Mouse (Mus musculus) forebrain, postnatal 0 days (tissue): ENCODE data around the gene Tcf20. TPM values are rescaled to one million over a fixed set of nuclear protein-coding genes. Genes with fewer than 3 reads are reported as not detected.

Source experiments
- ATAC-seq: fragments of 200-750 bp; cut with Nextera tagmentation; 2 replicates; pipeline ENCODE4 v1.8.0; 2017; ENCODE audit warnings: mild to moderate bottlenecking, moderate library complexity
- DNase-seq: peaks from one replicate; pipeline ENCODE4 v3.0.0-alpha.2; 2015
- H3K27ac ChIP-seq: fragments of 300-500 bp; sonication (generic); 2 replicates; pipeline ENCODE4 v1.5.1; 2014; ENCODE audit warnings: low read depth, mild to moderate bottlenecking, antibody characterized with exemption, low read length, moderate library complexity, mixed read lengths
- H3K27me3 ChIP-seq: fragments of 300-500 bp; sonication (generic); 2 replicates; pipeline ENCODE4 v1.6.1; 2014; ENCODE audit warnings: mild to moderate bottlenecking, low read length, mixed read lengths; ENCODE audit not compliant: insufficient read depth
- H3K36me3 ChIP-seq: fragments of 300-500 bp; sonication (generic); 2 replicates; pipeline ENCODE4 v1.6.1; 2014; ENCODE audit warnings: mild to moderate bottlenecking, moderate library complexity; ENCODE audit not compliant: insufficient read depth
- H3K4me1 ChIP-seq: fragments of 300-500 bp; sonication (generic); 2 replicates; pipeline ENCODE4 v1.6.1; 2014; ENCODE audit warnings: antibody characterized with exemption; ENCODE audit not compliant: insufficient read depth
- H3K4me2 ChIP-seq: fragments of 300-500 bp; sonication (generic); 2 replicates; pipeline ENCODE4 v1.6.1; 2014; ENCODE audit warnings: low read depth, mild to moderate bottlenecking, moderate library complexity
- H3K4me3 ChIP-seq: fragments of 300-500 bp; sonication (generic); 2 replicates; pipeline ENCODE4 v1.5.1; 2014; ENCODE audit warnings: low read depth, low read length, mixed read lengths
- H3K9ac ChIP-seq: fragments of 300-500 bp; sonication (generic); 2 replicates; pipeline ENCODE4 v1.6.1; 2014; ENCODE audit warnings: mild to moderate bottlenecking
- H3K9me3 ChIP-seq: fragments of 300-500 bp; sonication (generic); 2 replicates; pipeline ENCODE4 v1.6.1; 2016; ENCODE audit warnings: low read length
- CTCF ChIP-seq: sonication (generic); IDR thresholded peaks from 2 replicates; pipeline ENCODE4 v1.5.1; 2016; ENCODE audit warnings: antibody characterized with exemption, control low read depth, low read depth
- WGBS: fragments of 180-500 bp; shearing (Covaris S2); extraction: QIAGEN DNeasy Blood & Tissue Kit; methylation state at CpG from one replicate; pipeline ENCODE4 v1.1.7; 2014; 5-methylcytosine and 5-hydroxymethylcytosine counted together
- polyA plus RNA-seq: library from polyadenylated mRNA; unstranded; fragments of >200 nt; fragmentation: Nextera tagmentation; extraction: Ambion mirVana; gene quantifications from 2 replicates; pipeline ENCODE4 v1.2.1, GENCODE M21; 2015
- total RNA-seq: library from RNA; depleted of rRNA; stranded (reverse); fragments of >200 nt; gene quantifications from 2 replicates; pipeline ENCODE4 v1.2.3, GENCODE M21; 2014

Tcf20 gene
- total and polyA plus RNA-seq, 2 experiments from 2014 or later: 12.2 to 150 TPM

GRCm38 (mm10) chr15:82953096-82953495 lies 34.6 kb downstream of the Tcf20 start:
- peaks cover 11% of the 10 kb centered on the region; the same call in 1 of the 2 replicates for H3K4me1 ChIP-seq
- H3K9me3 ChIP-seq: no peaks in the 10 kb centered on the region
- no peak overlapping the region for H3K27ac ChIP-seq
- no peak overlapping the region for H3K9ac ChIP-seq
- DNase-seq: no peak
- TF ChIP-seq CTCF: no peak
- WGBS: 15% methylated on average over 4 of the region's 4 CpGs
- H3K36me3 ChIP-seq: peaks cover 8% of the 10 kb centered on the region; the same call in 1 of the 2 replicates
- no peak overlapping the region for H3K4me2 ChIP-seq
- H3K27me3 ChIP-seq: no peaks in the 10 kb centered on the region
- no peak for ATAC-seq
- no peak overlapping the region for H3K4me3 ChIP-seq

DNA sequence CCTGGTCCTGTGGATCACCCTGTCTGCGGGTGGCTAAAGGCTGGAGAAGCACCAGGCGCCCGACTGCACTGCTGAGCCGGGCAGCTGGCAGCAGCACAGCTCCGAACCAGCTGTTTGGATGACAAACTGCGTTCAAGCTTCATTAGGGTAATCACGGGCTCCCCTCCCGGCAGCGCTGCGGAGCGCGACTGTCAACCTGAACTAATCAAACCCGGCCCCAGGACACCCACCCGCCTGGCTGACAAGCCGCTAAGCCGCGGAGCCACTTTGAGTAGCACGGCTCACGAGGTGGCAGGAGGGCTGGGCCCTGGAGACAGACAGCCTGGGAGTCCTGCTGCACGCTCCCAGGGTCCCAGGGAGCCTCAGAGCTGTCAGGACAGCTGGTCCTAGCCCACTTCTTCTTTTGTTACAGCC lies 35.4 kb downstream of the Tcf20 start:
- H3K27ac ChIP-seq: no peak overlapping the region
- peaks cover 8% of the 10 kb centered on the region; the same call in 1 of the 2 replicates for H3K36me3 ChIP-seq
- H3K4me2 ChIP-seq: peak overlapping the region; percentile 8; the same call in 1 of the 2 replicates
- H3K27me3 ChIP-seq: no peaks in the 10 kb centered on the region
- H3K4me3 ChIP-seq: no peak overlapping the region
- peak; percentile 31; the same call in 1 of the 2 replicates for TF ChIP-seq CTCF
- ATAC-seq (peak; percentile 67), DNase-seq (peak; percentile 71)
- no peak overlapping the region for H3K9ac ChIP-seq
- peaks cover 11% of the 10 kb centered on the region; the same call in 1 of the 2 replicates for H3K4me1 ChIP-seq
- 7% methylated on average over 20 of the region's 20 CpGs for WGBS
- no peaks in the 10 kb centered on the region for H3K9me3 ChIP-seq

GRCm38 (mm10) chr15:82950246-82950645 lies 37.4 kb downstream of the Tcf20 start:
- H3K4me3 ChIP-seq: no peak overlapping the region
- no peaks in the 10 kb centered on the region for H3K9me3 ChIP-seq
- 80% methylated on average over 8 of the region's 8 CpGs for WGBS
- no peak for DNase-seq
- H3K4me1 ChIP-seq: peaks cover 11% of the 10 kb centered on the region; the same call in 1 of the 2 replicates
- peaks cover 7% of the 10 kb centered on the region; the same call in 1 of the 2 replicates for H3K36me3 ChIP-seq
- no peak for TF ChIP-seq CTCF
- no peak overlapping the region for H3K27ac ChIP-seq
- H3K9ac ChIP-seq: no peak overlapping the region
- ATAC-seq: no peak
- H3K27me3 ChIP-seq: no peaks in the 10 kb centered on the region
- no peak overlapping the region for H3K4me2 ChIP-seq

DNA sequence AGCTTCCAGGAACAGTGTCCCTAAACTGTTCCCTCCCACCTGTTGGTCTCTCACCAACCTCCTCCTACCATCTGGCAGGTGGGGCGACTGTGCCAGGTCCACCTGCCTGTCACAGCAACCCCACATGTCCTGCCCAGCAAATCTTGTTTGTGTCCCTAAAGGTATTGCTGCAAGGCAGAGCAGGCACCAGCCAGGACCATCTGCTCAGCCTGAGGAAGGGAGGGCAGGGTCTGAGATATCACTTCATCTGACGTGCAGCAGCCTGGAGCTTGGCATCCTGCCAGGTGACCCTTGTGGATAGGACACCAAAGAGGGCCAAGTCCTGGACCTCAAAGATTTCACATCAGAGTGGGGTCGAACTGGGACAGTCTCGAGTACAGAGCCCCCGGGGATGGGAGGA lies 40.2 kb downstream of the Tcf20 start:
- Histone ChIP-seq H3K4me2 (no peak overlapping the region), H3K27me3 (no peaks in the 10 kb centered on the region), H3K9me3 (no peaks in the 10 kb centered on the region), H3K36me3 (no peaks in the 10 kb centered on the region; the same call in 1 of the 2 replicates), H3K4me1 (peaks cover 9% of the 10 kb centered on the region), H3K9ac (no peak overlapping the region), H3K4me3 (no peak overlapping the region), H3K27ac (no peak overlapping the region)
- no peak for ATAC-seq
- TF ChIP-seq CTCF: no peak
- DNase-seq: no peak
- WGBS: 65% methylated on average over 5 of the region's 5 CpGs

GRCm38 (mm10) chr15:82944479-82945195 lies 43.0 kb downstream of the Tcf20 start:
- Histone ChIP-seq H3K27ac (no peak overlapping the region), H3K9me3 (no peaks in the 10 kb centered on the region), H3K4me1 (peaks cover 19% of the 10 kb centered on the region), H3K27me3 (no peaks in the 10 kb centered on the region), H3K9ac (no peak overlapping the region), H3K4me2 (no peak overlapping the region), H3K36me3 (no peaks in the 10 kb centered on the region; the same call in 1 of the 2 replicates), H3K4me3 (no peak overlapping the region)
- DNase-seq (no peak), ATAC-seq (no peak)
- no peak for TF ChIP-seq CTCF
- WGBS: 83% methylated on average over 9 of the region's 9 CpGs

DNA sequence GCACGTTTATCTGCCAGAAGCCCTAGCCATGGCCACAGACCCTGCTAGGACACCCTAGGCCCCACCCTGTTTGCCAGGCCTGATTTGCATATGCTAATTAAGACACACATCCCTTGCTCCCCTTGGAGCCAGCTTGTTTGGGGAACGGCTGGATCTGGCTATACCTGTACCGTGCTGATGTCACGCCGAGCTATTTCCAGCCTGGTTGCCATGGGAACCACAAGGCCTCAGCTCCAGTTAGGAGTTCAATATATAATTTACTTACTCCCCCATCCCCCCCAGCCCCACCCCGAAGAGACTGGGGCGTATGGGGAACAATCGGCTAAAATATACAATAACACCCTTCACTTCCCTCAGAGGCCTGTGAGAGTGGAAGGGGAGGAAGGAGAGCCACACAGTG lies 45.9 kb downstream of the Tcf20 start:
- no peaks in the 10 kb centered on the region for H3K9me3 ChIP-seq
- WGBS: 14% methylated on average over 8 of the region's 8 CpGs
- no peaks in the 10 kb centered on the region; the same call in 1 of the 2 replicates for H3K36me3 ChIP-seq
- H3K9ac ChIP-seq: peak overlapping the region; percentile 35
- TF ChIP-seq CTCF: no peak
- DNase-seq (peak; percentile 78), ATAC-seq (peak; percentile 81)
- H3K27me3 ChIP-seq: no peaks in the 10 kb centered on the region
- H3K4me1 ChIP-seq: peaks cover 30% of the 10 kb centered on the region
- H3K27ac ChIP-seq: peak overlapping the region; percentile 81
- peak overlapping the region; percentile 31 for H3K4me2 ChIP-seq
- H3K4me3 ChIP-seq: no peak overlapping the region

- Histone ChIP-seq H3K27ac (peak overlapping the region; percentile 81; the same call in 1 of the 2 replicates), H3K27me3 (no peaks in the 10 kb centered on the region), H3K4me1 (peaks cover 30% of the 10 kb centered on the region), H3K9ac (peak overlapping the region; percentile 35; the same call in 1 of the 2 replicates), H3K36me3 (no peaks in the 10 kb centered on the region), H3K4me2 (no peak overlapping the region), H3K4me3 (no peak overlapping the region), H3K9me3 (no peaks in the 10 kb centered on the region)
- no peak for TF ChIP-seq CTCF
- 30% methylated on average over 12 of the region's 12 CpGs for WGBS
- peak; percentile 39 for DNase-seq
- no peak for ATAC-seq
These were observed 47.0 kb downstream of the Tcf20 start for GRCm38 (mm10) chr15:82940494-82941214.
